Mouse (Mus musculus) embryonic fibroblast, embryonic 13.5 days (primary cell): ENCODE data around the gene Pmepa1. TPM values are rescaled to one million over a fixed set of nuclear protein-coding genes. Genes with fewer than 3 reads are reported as not detected.

Experiments
- H3K27ac ChIP-seq: 2 replicates; pipeline ENCODE4 v1.5.1; 2012; ENCODE audit warnings: low read length, control low read depth, inconsistent platforms; ENCODE audit not compliant: insufficient read depth
- H3K4me1 ChIP-seq: 2 replicates; pipeline ENCODE4 v1.6.1; 2011; ENCODE audit warnings: low read length; ENCODE audit not compliant: control insufficient read depth, insufficient read depth
- H3K4me3 ChIP-seq: 2 replicates; pipeline ENCODE4 v1.5.1; 2011; ENCODE audit warnings: mild to moderate bottlenecking, control low read depth, low read length; ENCODE audit not compliant: insufficient read depth
- CTCF ChIP-seq: IDR thresholded peaks from 2 replicates; pipeline ENCODE4 v1.5.1; 2011; ENCODE audit warnings: mild to moderate bottlenecking, control low read depth, low read length, moderate library complexity, borderline replicate concordance; ENCODE audit not compliant: insufficient read depth
- POLR2A ChIP-seq: IDR thresholded peaks from 2 replicates; pipeline ENCODE4 v1.6.1; 2011; ENCODE audit warnings: low read depth, mild to moderate bottlenecking, control low read depth, low read length, moderate library complexity
- polyA plus RNA-seq: library from polyadenylated mRNA; stranded (reverse); fragments of >200 nt; gene quantifications from 2 replicates; pipeline ENCODE4 v1.2.4, GENCODE M21; 2011; ENCODE audit warnings: low read depth; ENCODE audit not compliant: missing spikeins, insufficient read length

The Pmepa1 gene
- polyA plus RNA-seq, 1 experiment, result 141 TPM

DNA sequence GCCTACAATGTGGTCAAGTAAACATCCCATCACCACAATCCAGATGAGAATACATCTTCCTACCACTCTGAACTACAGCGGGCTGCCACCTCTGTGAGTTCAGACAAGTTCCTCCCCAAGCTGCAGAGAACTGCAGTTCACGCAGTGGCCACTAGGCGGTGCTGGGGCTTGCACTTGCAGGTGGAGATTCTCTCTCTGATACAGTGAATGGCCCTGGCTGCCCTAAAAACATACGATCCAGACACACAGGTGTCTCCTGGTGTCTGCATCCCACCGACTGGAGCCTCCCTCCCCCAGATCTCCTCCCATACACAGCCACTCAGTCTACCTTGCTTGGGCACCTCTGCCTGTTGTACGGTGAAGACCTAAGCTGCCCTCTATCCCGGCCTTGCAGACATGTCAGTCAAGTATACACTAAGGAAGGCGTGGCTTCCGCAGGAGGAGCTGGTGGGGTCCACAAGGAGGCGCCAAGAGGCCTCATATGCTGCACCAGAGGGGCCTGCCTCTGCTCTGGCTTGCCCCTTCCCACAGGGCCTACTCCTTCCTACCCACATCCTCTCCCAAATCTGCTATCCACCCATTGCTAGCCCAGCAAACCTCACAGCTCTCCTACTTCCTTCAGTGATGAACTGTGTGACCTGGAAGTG is 46.6 kb downstream of the Pmepa1 start:
- Histone ChIP-seq H3K4me1 (no peaks in the 10 kb centered on the region), H3K4me3 (no peak overlapping the region), H3K27ac (no peak overlapping the region)
- TF ChIP-seq POLR2A (no peak), CTCF (peak; percentile 95)

DNA sequence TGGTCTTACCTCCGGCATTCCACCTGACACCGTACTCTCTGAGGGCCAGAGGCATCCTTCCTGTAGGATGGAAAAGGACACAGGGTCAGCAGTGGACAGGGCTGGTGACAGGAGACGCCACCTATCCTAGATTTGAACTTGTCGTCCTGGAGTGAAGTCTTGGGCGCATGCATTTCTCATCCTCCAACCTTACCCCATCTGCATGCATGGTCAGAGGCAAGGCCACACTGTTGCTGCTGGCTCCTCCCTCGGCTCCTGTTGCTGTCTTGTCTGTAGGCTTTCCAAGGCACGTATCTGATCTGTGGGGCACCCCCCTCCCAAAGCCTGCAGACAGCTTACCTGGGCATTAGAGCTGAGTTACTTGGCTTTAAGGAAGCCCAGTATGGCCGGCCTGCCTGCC is 47.8 kb downstream of the Pmepa1 start:
- Histone ChIP-seq H3K4me1 (no peaks in the 10 kb centered on the region), H3K27ac (no peak overlapping the region), H3K4me3 (no peak overlapping the region)
- no peak for TF ChIP-seq POLR2A
- TF ChIP-seq CTCF, result no peak

DNA sequence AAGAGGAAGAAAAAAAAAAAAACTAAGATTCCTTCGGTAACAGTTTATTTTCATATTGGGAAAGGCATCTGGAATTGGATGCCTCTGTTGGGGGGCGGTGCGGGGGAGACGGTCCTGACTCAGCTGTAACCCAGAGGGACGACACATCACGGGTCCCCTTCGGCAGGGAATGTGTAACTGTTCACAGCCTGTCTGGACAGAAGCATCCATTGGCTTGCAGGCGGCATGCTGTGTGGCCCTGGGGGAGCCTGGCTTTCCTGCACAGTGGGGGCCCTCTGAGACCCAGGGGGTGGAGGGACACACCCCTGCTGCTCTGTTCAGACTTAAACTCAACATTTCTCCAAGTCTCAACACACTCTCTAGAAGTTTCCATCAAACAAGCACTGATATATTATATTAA is 49.5 kb downstream of the Pmepa1 start:
- no peak overlapping the region for H3K27ac ChIP-seq
- H3K4me3 ChIP-seq, result no peak overlapping the region
- H3K4me1 ChIP-seq, result no peaks in the 10 kb centered on the region
- TF ChIP-seq CTCF (no peak), POLR2A (no peak)

DNA sequence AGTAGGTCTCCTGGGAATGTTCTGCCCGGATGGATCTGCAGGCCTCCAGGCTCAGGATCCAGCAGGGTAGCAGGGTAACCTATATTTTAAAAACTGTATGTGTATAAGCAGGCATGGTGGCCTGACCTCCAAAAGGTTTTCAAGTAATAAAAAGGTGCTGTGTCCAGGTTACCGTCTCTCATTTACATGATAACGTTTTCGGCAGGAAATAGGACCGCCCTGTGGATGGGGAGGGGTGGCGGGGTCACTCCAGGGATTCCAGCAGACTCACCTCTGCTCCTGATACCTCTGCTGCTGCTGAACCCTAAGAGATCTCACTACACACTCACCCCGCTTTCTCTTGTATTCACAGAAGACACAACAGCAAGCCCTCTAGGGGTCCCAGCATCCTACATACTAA is 50.4 kb downstream of the Pmepa1 start:
- TF ChIP-seq CTCF (no peak), POLR2A (no peak)
- Histone ChIP-seq H3K27ac (no peak overlapping the region), H3K4me1 (no peaks in the 10 kb centered on the region), H3K4me3 (no peak overlapping the region)

DNA sequence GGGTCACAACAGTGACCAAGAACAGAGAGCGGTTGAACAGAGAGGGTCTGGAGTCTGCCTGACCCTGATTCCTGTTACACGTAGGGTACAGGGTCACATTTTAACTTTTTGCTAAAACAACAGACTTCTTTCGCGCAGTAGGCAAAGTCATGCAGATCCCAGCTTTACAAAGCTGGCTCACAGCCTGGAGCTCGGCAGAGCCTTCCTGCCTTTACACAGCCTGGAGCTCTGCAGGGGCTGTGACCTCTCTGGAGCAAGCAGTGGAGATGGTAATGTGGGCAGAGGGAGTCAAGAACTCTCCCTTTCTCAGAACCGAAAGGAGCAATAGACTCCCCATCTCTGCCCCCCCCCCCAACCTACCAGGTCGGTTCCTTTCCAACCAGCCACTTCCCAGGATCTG is 51.5 kb downstream of the Pmepa1 start:
- no peak overlapping the region for H3K27ac ChIP-seq
- no peak overlapping the region for H3K4me3 ChIP-seq
- H3K4me1 ChIP-seq, result no peaks in the 10 kb centered on the region
- TF ChIP-seq POLR2A, result no peak
- TF ChIP-seq CTCF, result no peak

DNA sequence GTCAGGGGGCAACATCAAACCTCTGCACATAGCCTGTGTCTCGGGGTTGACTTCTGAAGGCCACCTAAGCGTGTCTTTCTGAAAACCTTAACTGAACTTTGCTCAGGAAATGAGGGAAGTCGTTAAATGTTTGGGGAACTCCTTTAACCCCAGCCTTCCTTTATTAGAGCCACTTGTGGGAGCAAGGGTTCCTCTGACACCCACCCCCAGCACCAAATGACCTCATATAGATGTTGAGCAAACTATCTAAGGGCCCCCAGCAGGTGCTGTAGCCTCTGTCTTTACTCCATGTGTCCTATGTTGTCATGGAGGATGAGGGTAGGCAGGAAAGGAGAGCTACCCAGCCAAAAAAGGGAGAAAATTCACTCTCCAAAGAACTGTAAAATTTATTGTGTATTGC is 52.2 kb downstream of the Pmepa1 start:
- Histone ChIP-seq H3K27ac (no peak overlapping the region), H3K4me1 (no peaks in the 10 kb centered on the region), H3K4me3 (no peak overlapping the region)
- no peak for TF ChIP-seq CTCF

DNA sequence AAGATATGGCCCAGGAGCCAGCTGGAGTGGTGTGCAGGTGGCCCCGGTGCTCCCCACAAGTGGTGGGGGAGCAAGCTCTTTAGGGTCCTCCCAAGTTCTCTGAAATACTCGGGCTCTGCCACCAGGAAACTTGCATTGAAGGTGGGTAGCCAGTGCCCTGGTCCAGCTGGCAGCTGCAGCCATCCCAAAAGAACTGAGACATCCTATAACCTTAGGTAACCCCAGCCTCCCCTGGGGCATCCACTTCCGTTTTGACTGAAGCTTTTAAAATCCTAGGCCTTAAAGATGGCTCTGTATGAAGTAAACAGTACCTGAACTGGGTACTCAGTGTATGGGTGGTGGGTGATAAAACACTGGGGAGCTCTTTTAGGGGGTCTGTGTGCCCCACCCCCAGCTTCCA is 52.8 kb downstream of the Pmepa1 start:
- TF ChIP-seq CTCF (no peak), POLR2A (no peak)
- Histone ChIP-seq H3K4me1 (no peaks in the 10 kb centered on the region), H3K27ac (no peak overlapping the region), H3K4me3 (no peak overlapping the region)

DNA sequence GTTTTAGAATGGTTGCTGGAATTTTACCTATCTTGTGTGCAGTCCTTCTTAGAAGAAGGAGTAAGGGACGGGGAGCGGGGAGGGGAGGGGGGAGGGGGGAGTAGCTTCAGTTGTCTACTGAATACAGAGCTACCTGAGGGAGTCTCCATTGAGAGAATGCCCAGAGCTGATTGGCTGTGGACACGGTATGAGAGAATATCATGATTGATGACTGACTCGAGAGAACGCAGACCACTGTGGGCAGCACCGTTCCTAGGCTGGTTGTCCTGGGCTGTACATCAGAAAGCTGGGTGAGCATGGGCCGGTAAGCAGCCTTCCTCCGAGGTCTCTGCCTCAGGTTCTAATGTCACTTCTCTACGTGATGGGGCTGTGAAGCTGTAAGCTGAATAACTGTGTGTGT is 55.6 kb downstream of the Pmepa1 start:
- H3K4me3 ChIP-seq, result no peak overlapping the region
- H3K4me1 ChIP-seq, result no peaks in the 10 kb centered on the region
- no peak for TF ChIP-seq CTCF
- no peak for TF ChIP-seq POLR2A
- no peak overlapping the region for H3K27ac ChIP-seq

DNA sequence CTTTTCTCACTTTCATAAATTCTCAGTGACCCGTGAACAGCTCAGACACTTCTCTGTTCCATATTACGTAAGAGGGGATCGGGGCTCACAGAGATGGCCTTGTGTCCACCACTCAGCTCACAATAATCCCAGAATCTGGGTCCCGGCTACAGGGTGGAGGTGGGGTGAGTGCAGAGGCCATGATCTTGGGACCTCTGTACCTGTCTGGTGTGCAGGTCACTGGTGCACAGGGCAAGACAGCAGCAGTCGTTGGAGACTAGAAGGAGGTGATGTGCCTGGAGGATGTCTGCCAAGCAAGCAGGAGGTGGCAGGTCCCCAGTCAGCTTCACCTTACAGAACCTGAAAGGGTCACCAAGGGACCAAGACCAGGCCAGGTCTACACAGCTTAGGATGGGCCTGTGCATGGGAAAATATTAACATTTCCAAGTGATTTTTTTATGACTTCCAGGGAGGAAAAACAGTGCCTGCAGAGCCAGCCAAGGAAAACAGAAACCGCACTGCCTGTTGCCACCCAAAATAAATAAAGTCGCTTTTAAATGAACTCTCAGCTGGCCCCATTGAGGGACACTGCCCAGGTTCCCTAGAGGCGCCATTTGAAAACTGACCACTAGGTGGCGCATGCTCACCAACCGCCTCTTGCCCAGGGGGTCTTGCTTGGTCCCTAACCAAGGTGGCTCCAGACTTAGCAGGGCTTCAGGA is 56.9 kb downstream of the Pmepa1 start:
- Histone ChIP-seq H3K27ac (peak overlapping the region; percentile 2; the same call in 1 of the 2 replicates), H3K4me1 (no peaks in the 10 kb centered on the region), H3K4me3 (no peak overlapping the region)
- TF ChIP-seq CTCF, result peak; percentile 65
- no peak for TF ChIP-seq POLR2A

DNA sequence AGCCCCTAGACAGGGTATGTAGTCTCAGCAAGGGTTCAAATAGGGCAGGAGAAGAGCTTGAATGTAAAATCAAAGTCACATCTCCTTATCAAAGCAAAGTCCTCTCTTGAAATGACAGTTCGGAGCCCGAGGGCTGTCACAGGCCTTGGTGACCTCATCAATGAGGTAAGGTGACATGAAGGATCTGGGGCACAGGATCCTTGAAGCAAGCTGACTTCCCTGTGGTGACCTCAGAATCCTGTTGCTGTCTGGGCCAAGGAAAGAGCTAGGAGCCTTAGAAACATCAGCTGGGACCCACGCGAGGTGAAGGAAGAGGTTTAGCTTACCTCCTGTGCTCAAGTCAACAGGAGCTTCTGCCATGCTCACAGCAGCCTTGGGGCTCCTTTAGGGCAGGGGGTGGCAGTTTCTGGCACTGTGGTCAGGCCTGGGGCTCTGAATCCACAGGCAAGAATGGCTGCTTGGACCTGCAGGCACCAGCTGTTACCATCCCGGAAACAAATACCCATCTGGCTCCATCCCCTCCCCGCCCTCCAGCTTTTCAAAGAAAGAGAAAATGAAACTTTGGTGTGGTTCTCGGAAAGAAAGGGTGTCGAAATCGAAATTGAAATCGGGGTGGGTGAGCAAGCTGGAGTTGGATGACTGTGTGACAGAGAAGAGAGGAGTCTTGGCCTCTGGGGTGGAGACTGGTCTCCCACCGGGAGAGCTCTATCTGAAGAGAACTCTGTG is 57.8 kb downstream of the Pmepa1 start, which contains the start of gene Zbp1:
Gene Zbp1 (minus strand): TSS at position 508 of the 726 bp plus-strand sequence.
- TF ChIP-seq CTCF, result no peak
- no peak for TF ChIP-seq POLR2A
- Histone ChIP-seq H3K27ac (peak within 1 kb of the TSS; percentile 2; the same call in 1 of the 2 replicates), H3K4me1 (no peaks in the 10 kb centered on the region), H3K4me3 (no peak within 1 kb of the TSS)
